Mouse (Mus musculus) layer of hippocampus, adult 18-20 months (tissue): ENCODE data around the gene Pttg1. TPM values are rescaled to one million over a fixed set of nuclear protein-coding genes. Genes with fewer than 3 reads are reported as not detected.

Experiments used
- DNase-seq, 2 experiments: peaks; one replicate each; pipeline ENCODE4 v3.0.0; 2022; ENCODE audit warnings: low spot score in 2 of 2
- total RNA-seq, 2 experiments: library from RNA; stranded (reverse); gene quantifications; 2 replicates each; pipeline ENCODE4 v1.2.3; 2021

The Pttg1 gene
- total RNA-seq, 2 experiments from 2014 or later = 26.4 to 28.5 TPM

GRCm38 (mm10) chr11:43410291-43410690 lies 15.8 kb downstream of the Pttg1 start:
- no peak for DNase-seq

- DNase-seq = no peak
Measured at GRCm38 (mm10) chr11:43408888-43409287, 17.2 kb downstream of the Pttg1 start.

- no peak for DNase-seq
Measured at GRCm38 (mm10) chr11:43404150-43404807, 21.8 kb downstream of the Pttg1 start.

GRCm38 (mm10) chr11:43400131-43400530 lies 25.9 kb downstream of the Pttg1 start:
- no peak for DNase-seq

DNA sequence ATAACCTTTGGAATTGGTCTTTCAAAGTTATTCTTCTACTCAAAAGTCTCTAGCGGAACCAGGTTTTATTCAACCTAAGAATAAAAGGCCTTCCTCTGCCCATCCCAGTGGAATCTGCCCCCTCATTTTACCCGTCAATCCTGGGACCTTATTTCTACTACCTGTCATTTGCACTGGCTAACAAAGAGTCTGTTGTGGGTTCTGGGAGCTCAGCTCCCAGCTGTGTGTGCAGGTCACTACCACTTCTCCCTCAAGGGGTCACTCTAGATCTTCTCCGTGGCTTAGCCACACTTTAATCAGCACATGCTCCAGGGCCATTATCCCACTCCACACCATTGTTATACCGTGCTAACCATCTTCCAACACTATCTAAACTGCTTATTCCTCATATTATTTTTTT lies 26.8 kb downstream of the Pttg1 start:
- no peak for DNase-seq

- no peak for DNase-seq
Measured at GRCm38 (mm10) chr11:43396672-43397071, 29.4 kb downstream of the Pttg1 start.

DNA sequence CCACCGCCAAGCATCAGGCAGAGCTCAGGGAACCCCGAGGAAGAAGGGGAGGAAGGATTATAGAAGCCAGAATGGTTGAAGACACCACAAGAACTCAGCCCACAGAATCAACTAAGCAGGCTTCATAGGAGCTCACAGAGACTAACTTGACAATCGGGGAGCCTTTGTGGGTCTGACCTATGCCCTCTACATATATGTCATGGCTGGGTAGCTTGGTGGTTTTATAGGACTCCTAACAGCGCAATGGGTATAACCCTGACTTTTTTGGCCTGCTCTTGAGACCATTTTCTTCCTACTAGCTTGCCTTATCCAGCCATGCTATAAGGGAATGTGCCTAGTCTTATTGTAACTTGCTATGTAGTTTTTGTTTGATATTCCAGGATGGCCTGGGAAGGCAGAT lies 29.8 kb downstream of the Pttg1 start:
- no peak for DNase-seq

DNA sequence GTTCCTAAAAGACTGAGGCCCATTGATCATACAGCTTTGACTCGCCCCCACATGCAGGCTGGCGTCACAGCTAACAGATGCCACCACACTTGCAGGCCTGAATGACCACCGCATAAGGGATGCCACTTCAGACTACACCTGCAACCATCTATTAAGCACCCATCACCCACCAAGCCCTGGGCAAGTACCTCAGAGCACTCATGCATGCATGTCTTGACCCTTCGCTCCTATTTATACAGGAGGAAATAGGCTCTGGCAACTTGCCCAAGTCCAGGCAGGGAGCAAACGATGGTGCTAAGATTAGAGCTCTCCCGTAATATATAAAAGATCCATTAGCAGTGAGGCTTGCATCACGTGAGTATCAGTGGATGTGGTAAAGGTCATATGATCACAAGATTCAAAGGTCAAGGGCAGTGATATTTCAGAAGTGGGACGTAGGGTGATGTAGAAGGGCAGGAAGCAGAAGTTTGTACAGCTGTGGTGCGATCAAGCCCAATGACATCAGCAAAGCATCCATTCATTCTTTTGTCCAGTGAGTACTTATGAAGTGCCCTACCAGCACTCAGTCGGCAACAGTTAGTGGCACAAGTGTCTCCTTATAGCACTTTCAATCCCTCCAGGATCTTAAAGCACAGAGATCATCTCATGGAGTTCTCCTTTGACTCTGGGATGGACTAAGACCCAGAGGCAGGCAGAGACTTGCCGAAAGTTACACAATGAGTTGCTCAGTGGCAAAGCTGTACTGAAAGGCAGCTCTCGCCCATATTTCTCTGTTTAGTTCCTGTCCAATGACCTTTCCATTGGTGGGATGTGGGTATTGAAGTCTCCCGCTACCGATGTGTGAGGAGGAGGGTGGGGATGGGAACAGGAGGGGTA lies 30.7 kb downstream of the Pttg1 start:
- no peak for DNase-seq

GRCm38 (mm10) chr11:43393325-43393724 lies 32.7 kb downstream of the Pttg1 start:
- DNase-seq = no peak

DNA sequence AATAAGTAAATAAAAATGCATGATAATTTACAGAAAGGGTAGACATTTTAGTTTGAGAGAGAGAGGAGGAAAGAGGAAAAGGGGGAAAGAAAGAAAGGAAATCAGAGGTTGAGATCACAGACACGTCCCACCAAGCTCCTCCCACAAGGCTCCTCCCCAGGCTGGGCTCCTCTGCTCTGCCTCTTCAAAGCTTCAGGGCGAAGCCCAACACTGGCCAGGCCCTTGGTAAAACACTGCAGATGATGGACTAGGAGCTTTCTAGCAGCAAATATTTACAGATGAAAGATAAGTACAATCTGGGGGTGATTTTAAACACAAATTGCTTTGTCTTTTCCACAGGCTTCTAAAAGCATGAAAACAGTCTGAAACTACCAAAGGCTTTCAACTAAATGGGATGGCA lies 33.3 kb downstream of the Pttg1 start:
- no peak for DNase-seq

DNA sequence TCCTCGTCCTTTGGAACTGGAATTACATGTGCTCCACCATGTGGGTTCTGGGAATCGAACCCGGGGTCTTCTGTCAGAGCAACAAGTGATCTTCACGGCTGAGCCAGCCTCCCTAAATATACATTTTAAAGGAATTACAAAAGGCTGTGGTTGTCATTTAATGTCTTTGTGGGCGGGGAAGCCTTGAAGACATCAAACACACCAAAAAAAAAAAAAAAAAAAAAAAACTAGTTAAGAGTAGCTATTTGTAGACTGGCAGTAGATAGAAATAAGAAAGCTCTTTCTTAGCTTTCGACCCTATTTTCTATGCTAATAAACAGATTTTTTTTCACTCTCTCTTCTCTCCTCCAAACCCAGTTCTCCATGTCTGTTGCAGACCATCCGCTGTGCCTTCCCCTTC lies 36.9 kb downstream of the Pttg1 start:
- no peak for DNase-seq

DNA sequence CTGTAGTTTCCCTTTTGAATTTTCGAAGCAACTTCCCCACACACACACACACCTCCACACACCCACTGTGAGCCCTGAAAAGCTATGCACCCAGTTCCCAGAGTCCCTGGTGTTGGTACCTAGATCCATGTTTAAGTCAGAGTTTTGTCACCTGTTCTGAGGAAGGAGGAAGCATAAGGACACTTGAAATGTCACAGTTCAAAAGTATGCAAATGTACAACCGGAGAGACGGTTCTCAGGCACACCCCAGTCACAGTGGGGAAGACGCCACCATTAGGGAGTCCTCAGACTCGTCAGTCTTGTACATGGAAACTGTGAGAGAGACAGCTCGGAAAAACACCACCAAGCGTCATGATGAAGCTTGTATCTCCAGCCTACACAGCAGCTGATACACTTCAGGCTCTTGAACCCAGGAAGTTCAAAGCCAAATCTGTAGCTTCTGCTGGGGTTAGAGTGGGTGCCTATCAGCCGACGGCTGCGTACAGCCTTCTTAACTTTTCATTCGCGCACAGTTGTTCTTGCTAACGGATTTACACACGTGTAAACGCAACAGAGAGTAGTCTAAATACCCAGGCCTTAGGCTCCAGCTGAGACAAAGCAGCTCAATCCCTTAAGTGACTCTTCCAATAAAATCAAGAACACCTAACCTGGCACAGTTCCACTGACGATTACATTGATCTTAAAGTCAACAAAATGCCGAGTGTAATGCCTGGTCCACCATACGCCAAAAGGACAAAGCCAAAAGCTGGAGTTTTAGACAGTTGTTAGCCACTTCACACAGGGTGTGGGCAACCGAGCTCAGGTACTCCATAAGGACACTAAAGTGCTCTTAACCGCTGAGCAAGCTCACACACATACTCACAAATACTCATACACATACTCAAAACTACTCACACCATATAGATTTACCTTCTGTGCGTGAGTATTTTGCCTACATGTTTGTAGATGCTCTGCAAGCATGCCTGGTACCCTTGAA lies 37.6 kb downstream of the Pttg1 start:
- DNase-seq = peak in 1 of 2 experiments; percentile 23

DNA sequence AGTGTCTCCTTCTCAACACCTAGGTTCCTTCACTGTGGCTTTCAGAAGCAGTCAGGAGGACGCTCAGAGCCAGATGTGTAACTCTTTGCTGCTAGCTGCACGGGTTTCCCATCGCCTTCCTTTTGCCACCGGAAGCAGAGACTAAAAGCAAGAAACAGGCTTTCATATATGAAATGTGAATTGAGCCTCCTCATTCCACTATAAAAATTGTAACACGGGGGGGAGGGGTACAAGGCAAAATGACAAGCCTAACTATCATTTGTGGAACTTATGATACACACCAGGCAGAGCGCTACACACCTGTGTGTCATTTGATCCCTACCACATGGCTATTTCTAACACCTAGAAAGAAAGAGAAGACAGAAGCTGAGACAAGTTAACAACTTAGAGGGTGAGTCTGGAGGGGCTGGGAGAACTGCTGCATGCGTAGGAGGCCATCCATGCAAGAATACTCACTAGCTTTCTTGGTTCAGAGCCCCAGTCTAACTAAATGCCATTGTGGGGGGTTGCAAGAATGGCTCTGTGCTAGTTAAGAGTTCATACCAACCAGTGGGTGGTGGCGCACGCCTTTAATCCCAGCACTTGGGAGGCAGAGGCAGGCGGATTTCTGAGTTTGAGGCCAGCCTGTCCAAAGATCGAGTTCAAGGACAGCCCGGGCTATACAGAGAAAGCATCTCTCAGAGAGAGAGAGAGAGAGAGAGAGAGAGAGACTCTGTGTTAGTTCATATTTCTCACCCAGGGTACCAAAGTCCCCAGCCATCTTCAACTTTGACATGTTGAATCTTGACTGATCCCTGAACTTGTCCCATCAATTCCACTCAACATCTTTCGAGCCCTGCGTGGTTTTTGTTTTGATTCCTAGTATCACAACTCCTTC lies 38.8 kb downstream of the Pttg1 start:
- no peak for DNase-seq

DNA sequence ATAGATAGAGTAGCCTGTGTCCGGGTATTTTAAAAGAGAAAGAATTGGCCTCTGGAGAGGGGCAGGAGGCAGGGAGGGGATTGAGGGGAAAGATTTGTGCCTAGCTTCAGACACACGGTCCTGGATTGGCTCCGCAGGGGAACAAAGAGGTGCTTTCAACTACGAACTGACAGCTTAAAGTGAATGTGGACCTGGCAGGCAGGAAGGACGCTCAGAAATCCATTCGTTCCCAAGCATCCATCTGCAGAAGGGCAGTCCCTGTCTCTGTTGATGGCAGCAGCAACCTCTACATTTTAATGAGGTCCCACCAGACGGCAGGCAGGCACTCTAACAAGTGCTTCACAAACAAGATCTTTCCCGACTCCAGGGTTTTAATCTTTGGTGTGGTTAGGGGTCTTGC lies 40.3 kb downstream of the Pttg1 start:
- peak in 1 of 2 experiments; percentile 15 for DNase-seq

DNA sequence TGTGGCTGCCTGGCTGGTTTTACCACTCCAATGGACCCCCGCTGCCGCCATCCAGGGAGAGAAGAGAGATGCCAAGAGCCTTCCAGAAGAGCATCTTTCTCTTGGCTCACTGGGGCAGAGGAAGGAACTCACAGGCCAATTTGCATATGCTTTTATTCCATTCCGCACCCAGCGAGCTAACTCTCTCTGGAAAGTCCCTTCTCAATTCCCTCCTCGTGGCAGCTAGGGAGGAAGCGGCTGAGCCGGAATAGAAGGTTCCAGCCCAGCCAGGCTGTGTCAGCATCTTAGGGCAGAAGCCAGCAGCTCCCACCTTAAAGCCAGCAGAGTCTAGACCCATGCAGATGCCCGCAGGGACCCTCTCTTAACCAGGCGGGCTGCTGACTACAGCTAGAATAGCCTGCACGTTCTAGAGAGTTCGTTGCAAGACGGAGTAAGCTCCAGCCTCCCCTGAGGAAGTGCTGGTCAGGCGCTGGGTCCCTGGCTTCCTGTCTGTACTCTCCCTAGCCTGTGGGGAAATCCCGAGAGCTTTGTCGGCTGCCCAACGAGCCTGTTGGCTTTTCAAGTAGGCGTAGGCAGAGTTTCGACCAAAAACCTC lies 40.9 kb downstream of the Pttg1 start:
- peak in 1 of 2 experiments; percentile 43 for DNase-seq

- no peak for DNase-seq
Measured at GRCm38 (mm10) chr11:43383581-43383980, 42.5 kb downstream of the Pttg1 start.

- DNase-seq = no peak
Measured at GRCm38 (mm10) chr11:43380901-43381300, 45.1 kb downstream of the Pttg1 start.

GRCm38 (mm10) chr11:43379911-43380485 lies 46.1 kb downstream of the Pttg1 start:
- no peak for DNase-seq

GRCm38 (mm10) chr11:43379488-43379887 lies 46.6 kb downstream of the Pttg1 start:
- DNase-seq = no peak
